Mouse (Mus musculus): ENCODE measurements at regions not wholly inside any gene's neighbourhood (a gene's known extent, or its start where the extent isn't known, plus 50 kb on each side); places are given as distances from the start of the nearest gene placed in this dataset.

DNA sequence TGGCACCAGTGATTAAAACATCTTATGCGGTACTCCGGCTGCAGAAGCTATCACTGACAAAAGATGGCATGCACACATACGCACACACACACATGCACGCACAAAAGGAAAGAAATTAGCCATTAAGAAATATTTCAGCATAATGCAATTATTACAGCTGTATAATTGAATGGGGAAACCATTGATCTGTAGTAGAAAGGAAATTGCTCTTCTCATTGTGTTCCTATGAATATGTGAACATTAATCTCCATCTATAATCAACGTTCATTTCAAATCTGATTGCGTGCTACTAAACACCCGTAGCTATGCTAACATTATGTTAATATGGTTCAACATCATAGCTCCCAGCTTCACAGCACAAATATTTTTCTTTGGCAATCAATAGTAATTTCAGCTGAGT, 347.2 kb downstream of the Gm826 start:
- ATAC-seq (replicated peaks; ENCODE audit: poor library complexity): no peak

GRCm38 (mm10) chr2:159981694-159982093, 352.3 kb downstream of the Gm826 start:
- ATAC-seq (replicated peaks; ENCODE audit: poor library complexity): no peak

- ATAC-seq (replicated peaks; ENCODE audit: poor library complexity): no peak
Observed at GRCm38 (mm10) chr2:159950369-159950768, 383.6 kb downstream of the Gm826 start.

- ATAC-seq (replicated peaks; ENCODE audit: poor library complexity): no peak
Observed at GRCm38 (mm10) chr2:159949046-159949445, 384.9 kb downstream of the Gm826 start.

DNA sequence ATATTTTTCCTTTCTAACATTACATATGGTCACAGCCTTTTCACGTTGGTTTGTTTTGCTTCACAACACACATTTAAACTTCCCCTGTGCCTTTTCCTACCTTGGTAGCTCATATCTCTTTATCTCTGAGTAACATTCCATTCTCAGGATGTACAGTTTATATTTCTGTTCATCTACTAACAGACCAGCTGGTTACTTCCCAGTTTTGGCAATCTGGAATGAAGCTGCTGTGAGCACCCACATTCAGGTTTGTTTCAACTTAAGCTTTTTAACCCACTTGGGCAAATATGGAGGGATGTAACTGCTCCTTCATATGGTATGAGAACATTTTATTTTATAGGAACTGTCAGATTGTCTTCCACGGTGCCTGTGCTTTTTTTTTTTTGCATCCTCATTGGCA, 403.2 kb downstream of the Gm826 start:
- no peak for ATAC-seq (replicated peaks; ENCODE audit: poor library complexity)

DNA sequence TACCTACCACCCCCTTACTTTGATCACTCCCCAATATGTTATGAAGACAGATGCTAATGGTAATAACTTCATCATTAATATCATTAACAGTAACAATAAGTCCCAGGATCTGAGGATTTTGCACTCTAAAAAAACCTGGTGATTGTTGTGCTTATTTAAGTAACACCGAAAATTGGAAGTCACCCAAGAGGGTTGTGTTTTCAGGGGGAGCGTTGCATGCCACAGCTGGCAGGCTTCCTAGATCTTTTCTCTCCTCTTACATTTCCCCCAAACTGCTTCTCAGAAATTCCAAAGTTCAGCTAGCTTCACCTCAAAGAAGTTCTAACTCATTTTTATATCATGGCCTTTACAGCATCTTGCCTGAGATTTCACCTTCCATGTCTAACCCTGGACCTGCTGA, 444.3 kb downstream of the Gm826 start:
- ATAC-seq (replicated peaks; ENCODE audit: poor library complexity): no peak

DNA sequence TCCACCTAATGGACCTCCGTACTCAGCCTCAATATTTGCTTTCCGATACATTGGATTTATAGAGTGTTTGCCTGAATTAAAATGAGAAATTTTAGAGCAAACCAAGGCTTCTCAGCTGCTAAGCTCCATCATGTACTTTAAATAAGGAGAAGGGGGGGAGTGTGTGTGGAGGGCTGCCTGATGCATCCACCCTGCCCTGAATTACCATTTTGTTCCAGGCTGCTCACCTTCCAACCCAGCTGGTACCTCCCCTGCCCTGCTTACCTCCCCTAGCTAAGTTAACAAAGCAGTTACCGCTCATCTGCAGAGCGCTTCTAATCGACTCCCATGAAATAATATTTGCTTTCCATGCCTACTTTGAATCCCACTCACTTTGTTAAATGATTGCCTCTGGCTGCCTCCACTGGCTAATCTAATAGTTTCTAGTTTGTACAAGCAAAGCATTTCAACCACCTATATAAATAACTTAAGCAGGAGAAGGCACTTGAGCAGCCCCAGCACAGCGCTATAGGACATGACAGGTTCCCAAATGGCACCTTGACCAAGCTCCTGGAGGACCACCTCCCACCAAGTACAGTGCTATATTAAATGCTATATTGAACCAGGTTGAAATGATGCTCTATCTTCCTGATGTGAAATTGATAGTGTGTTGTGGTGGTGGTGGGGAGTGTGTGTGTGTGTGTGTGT, 449.0 kb downstream of the Gm826 start:
- no peak for ATAC-seq (replicated peaks; ENCODE audit: poor library complexity)

GRCm38 (mm10) chr2:159866981-159867380, 467.0 kb downstream of the Gm826 start:
- no peak for ATAC-seq (replicated peaks; ENCODE audit: poor library complexity)

DNA sequence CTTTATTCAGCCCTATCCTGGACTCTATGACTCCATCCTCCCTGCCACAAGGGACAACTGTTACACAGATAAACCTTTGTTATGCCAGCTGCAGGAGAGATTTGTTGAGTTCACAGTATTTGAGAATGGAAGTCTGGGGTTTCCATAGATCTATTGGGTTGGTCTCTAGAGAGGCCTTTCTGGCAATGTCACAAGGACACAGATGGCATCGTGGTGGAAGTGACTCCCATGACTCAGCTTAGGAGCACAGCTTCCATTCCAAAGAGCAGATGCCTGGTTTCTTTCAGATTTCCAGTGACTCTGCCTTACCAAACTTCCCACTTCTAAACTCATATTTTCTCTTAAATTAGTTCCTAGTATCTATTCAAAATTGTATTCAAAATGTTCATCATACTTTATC, 467.6 kb downstream of the Gm826 start:
- no peak for ATAC-seq (replicated peaks; ENCODE audit: poor library complexity)

DNA sequence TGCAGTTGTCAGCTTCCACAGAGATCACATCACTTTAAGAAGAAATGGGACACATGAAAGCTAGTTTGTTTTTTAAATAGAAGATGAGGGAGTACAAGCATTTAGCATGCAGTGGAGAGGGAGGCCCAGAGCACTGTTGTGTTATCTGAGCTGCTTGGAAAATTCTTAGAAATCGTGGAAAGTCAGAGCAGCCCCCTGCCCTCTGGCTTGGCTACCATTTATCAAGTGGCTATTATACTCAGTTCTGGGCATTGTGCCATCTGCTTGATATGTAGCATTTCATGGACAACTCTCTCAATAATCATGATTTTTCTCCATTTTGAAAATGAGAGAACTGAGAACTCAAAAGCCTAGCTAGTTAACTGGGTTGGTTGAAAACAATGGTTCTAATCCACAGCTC, 470.8 kb downstream of the Gm826 start:
- ATAC-seq (replicated peaks; ENCODE audit: poor library complexity): no peak

DNA sequence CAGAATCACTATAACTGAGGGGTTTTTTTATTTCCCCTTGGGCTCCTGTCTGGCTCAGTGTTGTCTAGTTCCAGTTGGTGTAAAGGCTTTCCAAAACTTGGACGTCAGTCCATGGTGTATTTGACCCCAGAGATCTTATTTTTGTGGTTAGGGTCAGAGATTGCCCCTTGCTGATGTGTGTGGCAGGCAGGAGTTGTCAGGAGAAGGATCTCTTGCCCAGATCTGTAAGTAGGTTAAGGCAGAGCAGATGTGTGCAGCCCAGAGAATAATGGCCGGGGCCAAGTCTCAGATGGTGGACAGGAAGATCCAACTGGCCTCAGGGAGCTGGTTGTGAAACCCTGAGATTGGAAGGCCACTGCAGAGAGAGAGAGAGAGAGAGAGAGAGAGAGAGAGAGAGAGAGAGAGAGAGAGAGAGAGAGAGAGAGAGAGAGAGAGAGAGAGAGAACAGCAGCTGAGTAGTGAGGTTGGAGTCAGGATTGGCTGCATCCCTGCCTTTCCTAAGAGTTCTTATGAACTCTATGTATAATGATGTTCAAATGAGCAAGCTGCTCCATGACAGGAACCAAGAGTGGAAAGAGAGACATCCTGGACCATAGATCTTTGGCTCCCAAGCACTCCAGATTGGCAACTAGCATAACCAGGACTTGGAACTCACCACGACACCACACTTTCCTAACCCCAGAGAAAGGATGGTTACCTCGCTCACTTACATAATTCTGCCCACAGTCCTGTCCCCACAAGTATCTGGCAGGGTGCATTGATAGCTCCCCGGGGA, 479.9 kb downstream of the Gm826 start:
- no peak for ATAC-seq (replicated peaks; ENCODE audit: poor library complexity)

DNA sequence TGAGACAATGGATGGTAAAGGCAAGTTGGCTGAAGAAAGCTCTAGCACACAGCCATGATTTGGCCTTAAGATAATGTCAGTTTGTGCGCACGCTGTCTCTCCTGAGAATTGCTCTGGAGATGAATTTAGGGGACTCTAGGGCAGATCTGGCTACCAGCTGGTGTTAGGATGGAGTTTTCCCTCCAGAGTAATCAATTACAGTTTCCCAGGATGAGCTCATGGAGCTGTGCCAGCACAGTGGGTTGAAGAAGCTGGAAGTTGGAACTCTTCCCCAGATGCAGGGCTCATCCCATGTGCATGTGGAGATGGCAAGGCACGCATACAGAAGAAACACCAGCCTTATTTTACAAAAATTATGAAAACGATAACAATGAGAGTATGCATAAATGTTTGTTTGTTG, 481.0 kb downstream of the Gm826 start:
- ATAC-seq (replicated peaks; ENCODE audit: poor library complexity): no peak

GRCm38 (mm10) chr2:159832488-159833113, 501.4 kb downstream of the Gm826 start:
- ATAC-seq (replicated peaks; ENCODE audit: poor library complexity): no peak

- no peak for ATAC-seq (replicated peaks; ENCODE audit: poor library complexity)
Observed at GRCm38 (mm10) chr2:159826417-159826816, 507.5 kb downstream of the Gm826 start.

- ATAC-seq (replicated peaks; ENCODE audit: poor library complexity): no peak
Observed at GRCm38 (mm10) chr2:159818556-159818955, 515.4 kb downstream of the Gm826 start.

DNA sequence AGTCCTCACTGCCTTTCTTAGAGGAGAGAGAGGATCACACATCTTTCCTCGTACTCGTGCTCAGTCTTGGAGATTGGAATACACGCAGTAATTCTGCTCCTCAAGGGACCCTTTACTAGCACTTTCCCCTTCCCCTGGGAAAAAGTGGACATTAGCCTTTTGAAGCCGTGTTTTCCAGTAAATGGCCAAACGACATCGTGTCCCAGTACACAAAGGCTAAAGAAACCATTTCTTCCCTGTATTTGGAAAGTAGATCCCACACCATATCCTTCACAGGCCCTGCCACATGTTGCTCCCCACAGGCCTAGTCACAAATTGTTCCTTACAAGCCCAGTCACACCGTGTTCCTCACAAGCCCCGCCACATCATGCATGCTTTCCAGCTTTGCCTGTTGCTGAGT, 517.6 kb downstream of the Gm826 start:
- no peak for ATAC-seq (replicated peaks; ENCODE audit: poor library complexity)

Measured in megakaryocyte progenitor cell, adult 5-6 weeks (primary cell).